In genomic region chr9:58369644-58370043, GRCm38 (mm10) we compare ENCODE assay signal across 9 mouse cellular contexts. TPM values are rescaled to one million over a fixed set of nuclear protein-coding genes. Genes with fewer than 3 reads are reported as not detected.
DNase-seq lines count a peak whose midpoint lies in the region; ATAC-seq and TF ChIP-seq lines count a peak whose summit lies in the region.
"Had no signal": no experiment of that assay in that cellular context is flagged by ENCODE, and none has a peak within 500 bp of the region (broad histone marks: within the 10 kb centered on the region; RNA-seq: fewer than 3 reads in every experiment).

No protein-coding gene starts in this region.

- H3K4me3 ChIP-seq in left cerebral cortex, adult 2 months, result no peak overlapping the region
- no peak overlapping the region for H3K4me3 ChIP-seq in embryonic facial prominence, embryonic 10.5 days
- no peak overlapping the region for H3K4me3 ChIP-seq in limb, embryonic 14.5 days (replicated peaks; ENCODE audit: low read length)
- no peak overlapping the region for H3K4me3 ChIP-seq in forebrain, embryonic 11.5 days (ENCODE audit: low read depth, low read length)
- H3K4me3 ChIP-seq: heart, embryonic 15.5 days had no signal

- no peaks in the 10 kb centered on the region for H3K27me3 ChIP-seq in embryonic facial prominence, embryonic 10.5 days (replicated peaks; ENCODE audit: low read depth, poor library complexity, severe bottlenecking)
- H3K27me3 ChIP-seq in limb, embryonic 14.5 days (ENCODE audit: control insufficient read depth, insufficient read depth, low read length), result no peaks in the 10 kb centered on the region
- no peaks in the 10 kb centered on the region for H3K27me3 ChIP-seq in forebrain, embryonic 11.5 days (ENCODE audit: control insufficient read depth, insufficient read depth, low read length)

- DNase-seq in adrenal gland, adult 18-20 months (ENCODE audit: low spot score in 2 of 2), result peak; percentile 20 to 29
- no peak for DNase-seq in adrenal gland, postnatal 4 days (ENCODE audit: low spot score in 2 of 2)
- DNase-seq in left cerebral cortex, adult 2 months (ENCODE audit: extremely low spot score in 1 of 2, low spot score in 2 of 2), result peak in 1 of 2 experiments; percentile 32
- DNase-seq in left cerebral cortex, adult 11 months (ENCODE audit: low spot score), result no peak
- DNase-seq in MN1 (ENCODE audit: low spot score), result peak; percentile 40
- DNase-seq in embryonic facial prominence, embryonic 10.5 days (ENCODE audit: low spot score), result peak; percentile 42
- DNase-seq in limb, embryonic 14.5 days (ENCODE audit: low spot score), result peak; percentile 62
- DNase-seq in forebrain, embryonic 11.5 days (ENCODE audit: low spot score), result no peak

- peaks cover 18% of the 10 kb centered on the region for H3K4me1 ChIP-seq in embryonic facial prominence, embryonic 10.5 days
- no peaks in the 10 kb centered on the region for H3K4me1 ChIP-seq in limb, embryonic 14.5 days (ENCODE audit: control insufficient read depth, insufficient read depth, low read length)
- no peaks in the 10 kb centered on the region for H3K4me1 ChIP-seq in forebrain, embryonic 11.5 days (replicated peaks; ENCODE audit: control insufficient read depth, insufficient read depth, low read length)
- H3K4me1 ChIP-seq: heart, embryonic 15.5 days had no signal

- H3K9ac ChIP-seq in limb, embryonic 14.5 days (ENCODE audit: low read depth, low read length, severe bottlenecking), result no peak overlapping the region
- no peak overlapping the region for H3K9ac ChIP-seq in forebrain, embryonic 11.5 days (ENCODE audit: low read length)
- H3K9ac ChIP-seq: heart, embryonic 15.5 days had no signal

- H3K36me3 ChIP-seq in embryonic facial prominence, embryonic 10.5 days (replicated peaks), result no peaks in the 10 kb centered on the region
- H3K36me3 ChIP-seq in limb, embryonic 14.5 days (ENCODE audit: control insufficient read depth, insufficient read depth, low read length), result no peaks in the 10 kb centered on the region
- H3K36me3 ChIP-seq in forebrain, embryonic 11.5 days (ENCODE audit: control insufficient read depth, insufficient read depth, low read length), result no peaks in the 10 kb centered on the region
- H3K36me3 ChIP-seq: heart, embryonic 15.5 days had no signal

- 51% methylated on average over 6 of the region's 6 CpGs for WGBS in embryonic facial prominence, embryonic 10.5 days
- WGBS in limb, embryonic 14.5 days, result 42% methylated on average over 6 of the region's 6 CpGs
- WGBS in forebrain, embryonic 11.5 days, result 52% methylated on average over 6 of the region's 6 CpGs

- H3K4me2 ChIP-seq in limb, embryonic 14.5 days (replicated peaks; ENCODE audit: low read depth, low read length, severe bottlenecking), result no peak overlapping the region
- H3K4me2 ChIP-seq in forebrain, embryonic 11.5 days (ENCODE audit: low read depth, low read length, severe bottlenecking), result no peak overlapping the region
- H3K4me2 ChIP-seq: heart, embryonic 15.5 days had no signal

- no peak overlapping the region for H3K27ac ChIP-seq in left cerebral cortex, adult 2 months
- H3K27ac ChIP-seq in embryonic facial prominence, embryonic 10.5 days (replicated peaks), result no peak overlapping the region
- no peak overlapping the region for H3K27ac ChIP-seq in limb, embryonic 14.5 days (replicated peaks; ENCODE audit: low read depth, low read length)
- no peak overlapping the region for H3K27ac ChIP-seq in forebrain, embryonic 11.5 days (ENCODE audit: low read depth, low read length)
- H3K27ac ChIP-seq: heart, embryonic 15.5 days had no signal

- H3K9me3 ChIP-seq in embryonic facial prominence, embryonic 10.5 days, result no peaks in the 10 kb centered on the region
- H3K9me3 ChIP-seq in limb, embryonic 14.5 days (ENCODE audit: control insufficient read depth, low read length), result no peaks in the 10 kb centered on the region
- H3K9me3 ChIP-seq in forebrain, embryonic 11.5 days (ENCODE audit: control insufficient read depth, low read length), result no peaks in the 10 kb centered on the region
- H3K9me3 ChIP-seq: heart, embryonic 15.5 days had no signal

- ATAC-seq in limb, embryonic 14.5 days (ENCODE audit: low FRiP score, low read depth), result no peak
- no peak for ATAC-seq in forebrain, embryonic 11.5 days (replicated peaks; ENCODE audit: low FRiP score)

- intact Hi-C loops in left cerebral cortex, adult 2 months (cut with DNase I), result loop anchor here (2.0 to 5.0 kb wide), 2 partner anchors 39 to 118 kb away; partner anchors contain the start of gene Insyn1

- TF ChIP-seq POLR2A in limb, embryonic 14.5 days (IDR thresholded peaks at IDR 0.05; ENCODE audit: borderline replicate concordance, extremely low read depth, insufficient read depth, insufficient read length), result no peak

- peak; percentile 75 for TF ChIP-seq CTCF in left cerebral cortex, adult 2 months (IDR thresholded peaks at IDR 0.05)

RNA-seq across cellular contexts. Expression of gene Tbc1d21, which starts 0.6 kb away (rescaled TPM):
- total RNA-seq in adrenal gland, adult 18-20 months (2021), result not detected
- total RNA-seq in adrenal gland, postnatal 4 days (2021), result not detected
- not detected for total RNA-seq in left cerebral cortex, adult 2 months (2021)
- not detected in 2 replicates for polyA plus RNA-seq in embryonic facial prominence, embryonic 10.5 days (2016; fragmentation: Nextera tagmentation; extraction: Ambion mirVana)
- 0.05 TPM in 1 of 2 replicates, not detected in the other for polyA plus RNA-seq in limb, embryonic 14.5 days (2012; rRNA removed)
- not detected in 2 replicates for polyA plus RNA-seq in limb, embryonic 14.5 days (2014; fragmentation: Nextera tagmentation; extraction: Ambion mirVana)
- polyA plus RNA-seq in forebrain, embryonic 11.5 days (2014; fragmentation: Nextera tagmentation; extraction: Ambion mirVana), result not detected in 2 replicates
- polyA plus RNA-seq: heart, embryonic 15.5 days had no signal

RNA-seq across cellular contexts. Expression of gene Loxl1, which starts 56.7 kb away (rescaled TPM):
- 10 to 100 TPM; 19.9 to 28.1 TPM for total RNA-seq in adrenal gland, adult 18-20 months (2021)
- total RNA-seq in adrenal gland, postnatal 4 days (2021), result 10 to 100 TPM; 57.7 to 60.2 TPM
- total RNA-seq in left cerebral cortex, adult 2 months (2021), result 1 to 10 TPM; 2.1 to 2.2 TPM
- polyA plus RNA-seq in embryonic facial prominence, embryonic 10.5 days (2016; fragmentation: Nextera tagmentation; extraction: Ambion mirVana), result 7.0 and 11.9 TPM in 2 replicates
- 86.6 and 125 TPM in 2 replicates for polyA plus RNA-seq in limb, embryonic 14.5 days (2012; rRNA removed)
- polyA plus RNA-seq in limb, embryonic 14.5 days (2014; fragmentation: Nextera tagmentation; extraction: Ambion mirVana), result 80.7 and 88.4 TPM in 2 replicates
- polyA plus RNA-seq in forebrain, embryonic 11.5 days (2014; fragmentation: Nextera tagmentation; extraction: Ambion mirVana), result 10.2 and 13.0 TPM in 2 replicates

Comparison
In these comparisons a context has a peak if more than half of its experiments do, and no peak if none do; other contexts are left out.
1. DNase-seq: peak in adrenal gland, adult 18-20 months (2 of 2), MN1 (single experiment), embryonic facial prominence, embryonic 10.5 days (single experiment) and limb, embryonic 14.5 days (single experiment); none in adrenal gland, postnatal 4 days (0 of 2), left cerebral cortex, adult 11 months (single experiment) and forebrain, embryonic 11.5 days (single experiment).
2. RNA of gene Loxl1, which starts 56.7 kb away (total RNA-seq): 57.7 to 60.2 TPM in adrenal gland, postnatal 4 days and 19.9 to 28.1 TPM in adrenal gland, adult 18-20 months; 2.1 to 2.2 TPM in left cerebral cortex, adult 2 months; every median in the first group is over 4 times any median in the second.